In the genomic region with DNA sequence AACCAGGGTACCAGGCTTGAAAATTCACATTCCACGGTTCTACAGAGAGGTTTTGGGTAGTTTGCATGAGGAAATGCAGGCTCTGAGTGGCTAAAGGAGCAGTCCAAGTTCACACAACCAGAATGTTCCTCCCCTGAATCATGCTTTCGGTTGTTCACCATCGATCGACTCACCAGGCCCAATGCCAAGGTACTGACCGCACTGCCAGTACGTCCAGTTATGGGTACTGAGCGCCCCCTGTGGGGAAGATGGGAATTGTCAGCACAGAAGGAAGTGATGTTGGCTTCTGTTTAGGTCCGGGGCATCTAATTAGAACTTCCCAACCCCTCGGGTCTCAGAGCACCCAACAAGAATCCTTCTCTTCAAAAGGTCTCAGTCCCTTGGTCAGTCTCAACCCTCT, we compare ENCODE assay signal across 9 mouse cellular contexts. TPM values are rescaled to one million over a fixed set of nuclear protein-coding genes. Genes with fewer than 3 reads are reported as not detected.
DNase-seq lines count a peak whose midpoint lies in the region; ATAC-seq and TF ChIP-seq lines count a peak whose summit lies in the region.
"Had no signal": no experiment of that assay in that cellular context is flagged by ENCODE, and none has a peak within 500 bp of the region (broad histone marks: within the 10 kb centered on the region; RNA-seq: fewer than 3 reads in every experiment).

No protein-coding gene starts in this region.

- peak overlapping the region; percentile 8; the same call in 1 of the 2 replicates for H3K9ac ChIP-seq in lung, embryonic 16.5 days (ENCODE audit: low read length)

- intact Hi-C loops in heart, postnatal 36 days (cut with DNase I): loop anchor here (2.0 to 5.0 kb wide), 2 partner anchors 123 to 212 kb away; no protein-coding TSS in a partner anchor

- WGBS in cerebellum, adult 2 months: 4% methylated on average over 9 of the region's 9 CpGs
- WGBS in lung, embryonic 16.5 days: 26% methylated on average over 9 of the region's 9 CpGs

- TF ChIP-seq CTCF in cerebellum, adult 2 months (IDR thresholded peaks at IDR 0.05; ENCODE audit: borderline replicate concordance, insufficient read depth, low read depth, low read length): peak; percentile 92

- peak; percentile 48 for ATAC-seq in lung, embryonic 16.5 days (ENCODE audit: low read depth)

- DNase-seq in MN1 (ENCODE audit: low spot score): peak; percentile 94
- DNase-seq in cerebellum, adult 2 months: peak; percentile 95 to 97
- DNase-seq in forelimb bud, embryonic 11.5 days (ENCODE audit: low read depth, low spot score): peak; percentile 58
- DNase-seq in heart, postnatal 36 days: peak; percentile 92 to 95
- peak; percentile 89 to 96 for DNase-seq in layer of hippocampus, adult 8-10 months (ENCODE audit: low spot score in 2 of 2)
- DNase-seq in ovary, postnatal 36 days (ENCODE audit: low spot score): peak; percentile 88
- peak; percentile 52 for DNase-seq in thymus, postnatal 25 days

- H3K4me1 ChIP-seq in cerebellum, adult 2 months (ENCODE audit: control insufficient read depth, insufficient read depth, low read length): 0 out of 2 replicates have a peak, but pooled peaks cover 2% of the 10 kb centered on the region
- H3K4me1 ChIP-seq in lung, embryonic 16.5 days (replicated peaks; ENCODE audit: control insufficient read depth, insufficient read depth, low read length): peaks cover 9% of the 10 kb centered on the region

- H3K4me2 ChIP-seq in lung, embryonic 16.5 days (ENCODE audit: low read depth, low read length): peak overlapping the region; percentile 35; the same call in 1 of the 2 replicates

- H3K4me3 ChIP-seq in cerebellum, adult 2 months (replicated peaks; ENCODE audit: insufficient read depth, low read depth, low read length): peak overlapping the region; percentile 2
- no peak overlapping the region for H3K4me3 ChIP-seq in lung, embryonic 16.5 days (ENCODE audit: low read length)

- H3K27me3 ChIP-seq in cerebellum, adult 2 months (ENCODE audit: control insufficient read depth, insufficient read depth, low read length): no peaks in the 10 kb centered on the region
- no peaks in the 10 kb centered on the region for H3K27me3 ChIP-seq in lung, embryonic 16.5 days (ENCODE audit: control insufficient read depth, insufficient read depth, low read depth, low read length)

- H3K36me3 ChIP-seq in lung, embryonic 16.5 days (ENCODE audit: control insufficient read depth, insufficient read depth, low read length): no peaks in the 10 kb centered on the region

- TF ChIP-seq POLR2A in cerebellum, adult 2 months (IDR thresholded peaks at IDR 0.05; ENCODE audit: borderline replicate concordance, insufficient read depth, low read length): no peak

- no peaks in the 10 kb centered on the region for H3K9me3 ChIP-seq in lung, embryonic 16.5 days (ENCODE audit: control insufficient read depth, low read length)

- no peak overlapping the region for H3K27ac ChIP-seq in cerebellum, adult 2 months (ENCODE audit: insufficient read depth, low read length)
- no peak overlapping the region for H3K27ac ChIP-seq in lung, embryonic 16.5 days (ENCODE audit: low read length)

RNA-seq across cellular contexts. Expression of gene Rsad1, which starts 5.1 kb away (rescaled TPM):
- polyA plus RNA-seq in cerebellum, adult 2 months (2012; rRNA removed): 19.7 and 20.8 TPM in 2 replicates
- total RNA-seq in heart, postnatal 36 days (2021): 10 to 100 TPM in 1 of 2 experiments, 1 to 10 TPM in 1; 9.6 to 14.2 TPM
- total RNA-seq in layer of hippocampus, adult 8-10 months (2022): 10 to 100 TPM; 12.3 to 14.5 (median 12.6) TPM
- 3.4 and 4.2 TPM in 2 replicates for polyA plus RNA-seq in lung, embryonic 16.5 days (2015; fragmentation: Nextera tagmentation; extraction: Ambion mirVana)

RNA-seq across cellular contexts. Expression of gene Chad, which starts 20.9 kb away (rescaled TPM):
- 0.82 and 1.1 TPM in 2 replicates for polyA plus RNA-seq in cerebellum, adult 2 months (2012; rRNA removed)
- total RNA-seq in heart, postnatal 36 days (2021): 1 to 10 TPM; 1.0 to 1.2 TPM
- total RNA-seq in layer of hippocampus, adult 8-10 months (2022): under 1 TPM in 1 of 4 experiments, not detected in 3; 0.71 TPM
- 5.8 and 7.6 TPM in 2 replicates for polyA plus RNA-seq in lung, embryonic 16.5 days (2015; fragmentation: Nextera tagmentation; extraction: Ambion mirVana)

RNA-seq across cellular contexts. Expression of gene Mycbpap, which starts 22.4 kb away (rescaled TPM):
- polyA plus RNA-seq in cerebellum, adult 2 months (2012; rRNA removed): 3.6 and 4.9 TPM in 2 replicates
- 1 to 10 TPM in 1 of 2 experiments, under 1 TPM in 1; 0.89 to 1.3 TPM for total RNA-seq in heart, postnatal 36 days (2021)
- 1 to 10 TPM; 3.1 to 7.6 (median 3.5) TPM for total RNA-seq in layer of hippocampus, adult 8-10 months (2022)
- 8.4 and 8.7 TPM in 2 replicates for polyA plus RNA-seq in lung, embryonic 16.5 days (2015; fragmentation: Nextera tagmentation; extraction: Ambion mirVana)
- polyA plus RNA-seq: liver, embryonic 16.5 days had no signal

RNA-seq across cellular contexts. Expression of gene Epn3, which starts 44.2 kb away (rescaled TPM):
- polyA plus RNA-seq in cerebellum, adult 2 months (2012; rRNA removed): 31.1 and 35.9 TPM in 2 replicates
- 10 to 100 TPM; 26.7 to 31.2 TPM for total RNA-seq in heart, postnatal 36 days (2021)
- total RNA-seq in layer of hippocampus, adult 8-10 months (2022): 1 to 10 TPM; 1.9 to 2.7 (median 2.4) TPM
- polyA plus RNA-seq in lung, embryonic 16.5 days (2015; fragmentation: Nextera tagmentation; extraction: Ambion mirVana): 18.5 and 19.2 TPM in 2 replicates

RNA-seq across cellular contexts. Expression of gene Acsf2, which starts 57.7 kb away (rescaled TPM):
- 13.1 and 15.2 TPM in 2 replicates for polyA plus RNA-seq in cerebellum, adult 2 months (2012; rRNA removed)
- total RNA-seq in heart, postnatal 36 days (2021): 10 to 100 TPM; 26.5 to 28.9 TPM
- total RNA-seq in layer of hippocampus, adult 8-10 months (2022): 10 to 100 TPM; 17.4 to 21.5 (median 20.1) TPM
- 5.7 and 6.6 TPM in 2 replicates for polyA plus RNA-seq in lung, embryonic 16.5 days (2015; fragmentation: Nextera tagmentation; extraction: Ambion mirVana)
